ENCODE assay signal across 12 mouse cellular contexts in genomic region chr5:130510516-130510915, GRCm38 (mm10).
"Had no signal": no experiment of that assay in that cellular context is flagged by ENCODE, and none has a peak within 500 bp of the region (broad histone marks: within the 10 kb centered on the region; RNA-seq: fewer than 3 reads in every experiment).

No protein-coding gene starts in this region.

- DNase-seq: retina, postnatal 1 day; right cerebral cortex, adult 18-20 months; right cerebral cortex, postnatal 14 days; right cerebral cortex, postnatal 25 days; right cerebral cortex, postnatal 4 days; spleen, adult 18-20 months; thymus, adult 18-20 months; thymus, adult 2 months; thymus, postnatal 14 days; thymus, postnatal 25 days; thymus, postnatal 36 days; thymus, postnatal 4 days had no signal
